Mouse (Mus musculus) embryonic facial prominence, embryonic 14.5 days (tissue): Measurements from ENCODE around the gene Hecw2. TPM values are rescaled to one million over a fixed set of nuclear protein-coding genes. Genes with fewer than 3 reads are reported as not detected.

ENCODE experiments used
- ATAC-seq: fragments of 200-750 bp; cut with Nextera tagmentation; 2 replicates; pipeline ENCODE4 v1.8.0; 2017; ENCODE audit warnings: low read depth, moderate number of reproducible peaks, moderate TSS enrichment
- DNase-seq: peaks from one replicate; pipeline ENCODE4 v3.0.0-alpha.2; 2015; ENCODE audit warnings: low spot score
- H3K27ac ChIP-seq: fragments of 300-500 bp; sonication (generic); replicated peaks from 2 replicates; pipeline ENCODE4 v1.5.1; 2014; ENCODE audit warnings: low read depth, mild to moderate bottlenecking, low read length, moderate library complexity
- H3K27me3 ChIP-seq: fragments of 300-500 bp; sonication (generic); replicated peaks from 2 replicates; pipeline ENCODE4 v1.6.1; 2014; ENCODE audit warnings: low read length; ENCODE audit not compliant: control insufficient read depth, insufficient read depth
- H3K36me3 ChIP-seq: fragments of 300-500 bp; sonication (generic); 2 replicates; pipeline ENCODE4 v1.6.1; 2014; ENCODE audit warnings: low read length, mixed read lengths; ENCODE audit not compliant: control insufficient read depth, insufficient read depth
- H3K4me1 ChIP-seq: fragments of 300-500 bp; sonication (generic); 2 replicates; pipeline ENCODE4 v1.6.1; 2014; ENCODE audit warnings: antibody characterized with exemption, low read length; ENCODE audit not compliant: control insufficient read depth, insufficient read depth
- H3K4me2 ChIP-seq: fragments of 300-500 bp; sonication (generic); 2 replicates; pipeline ENCODE4 v1.6.1; 2014; ENCODE audit warnings: low read depth, mild to moderate bottlenecking, low read length, moderate library complexity, mixed read lengths
- H3K4me3 ChIP-seq: fragments of 300-500 bp; sonication (generic); 2 replicates; pipeline ENCODE4 v1.5.1; 2014; ENCODE audit warnings: low read depth, mild to moderate bottlenecking, low read length
- H3K9ac ChIP-seq: fragments of 300-500 bp; sonication (generic); 2 replicates; pipeline ENCODE4 v1.6.1; 2014; ENCODE audit warnings: low read depth, mild to moderate bottlenecking, low read length, moderate library complexity, mixed read lengths
- H3K9me3 ChIP-seq: fragments of 300-500 bp; sonication (generic); 2 replicates; pipeline ENCODE4 v1.6.1; 2016; ENCODE audit warnings: low read length; ENCODE audit not compliant: control insufficient read depth
- WGBS: fragments of 180-500 bp; shearing (Covaris S2); extraction: QIAGEN DNeasy Blood & Tissue Kit; methylation state at CpG from one replicate; pipeline ENCODE4 v1.1.7; 2014; 5-methylcytosine and 5-hydroxymethylcytosine counted together
- polyA plus RNA-seq: library from polyadenylated mRNA; unstranded; fragments of >200 nt; fragmentation: Nextera tagmentation; extraction: Ambion mirVana; gene quantifications from 2 replicates; pipeline ENCODE4 v1.2.1, GENCODE M21; 2014

Gene Hecw2
- polyA plus RNA-seq, 1 experiment from 2014 or later: 4.8 TPM

- 60% methylated on average over 2 of the region's 2 CpGs for WGBS
- DNase-seq (no peak), ATAC-seq (no peak)
- Histone ChIP-seq H3K4me3 (no peak overlapping the region), H3K27me3 (no peaks in the 10 kb centered on the region), H3K27ac (no peak overlapping the region), H3K4me2 (no peak overlapping the region), H3K4me1 (no peaks in the 10 kb centered on the region), H3K9me3 (no peaks in the 10 kb centered on the region), H3K36me3 (no peaks in the 10 kb centered on the region), H3K9ac (no peak overlapping the region)
Observed at GRCm38 (mm10) chr1:53945815-53946214, 249.2 kb downstream of the Hecw2 start.

GRCm38 (mm10) chr1:53942468-53942867 lies 252.5 kb downstream of the Hecw2 start:
- 57% methylated on average over 8 of the region's 8 CpGs for WGBS
- Histone ChIP-seq H3K9me3 (no peaks in the 10 kb centered on the region), H3K27ac (no peak overlapping the region), H3K4me3 (no peak overlapping the region), H3K36me3 (no peaks in the 10 kb centered on the region), H3K4me2 (no peak overlapping the region), H3K27me3 (no peaks in the 10 kb centered on the region), H3K9ac (no peak overlapping the region), H3K4me1 (no peaks in the 10 kb centered on the region)
- ATAC-seq: no peak; the same call in 1 of the 2 replicates
- DNase-seq: no peak

GRCm38 (mm10) chr1:53941528-53941927 lies 253.4 kb downstream of the Hecw2 start:
- Histone ChIP-seq H3K9ac (no peak overlapping the region), H3K4me3 (no peak overlapping the region), H3K27me3 (no peaks in the 10 kb centered on the region), H3K36me3 (no peaks in the 10 kb centered on the region), H3K4me2 (no peak overlapping the region), H3K4me1 (no peaks in the 10 kb centered on the region), H3K9me3 (no peaks in the 10 kb centered on the region), H3K27ac (no peak overlapping the region)
- no peak for ATAC-seq
- 73% methylated on average over 3 of the region's 3 CpGs for WGBS
- DNase-seq: no peak

GRCm38 (mm10) chr1:53940268-53941017 lies 254.5 kb downstream of the Hecw2 start:
- peak; percentile 77 for ATAC-seq
- Histone ChIP-seq H3K9me3 (no peaks in the 10 kb centered on the region), H3K36me3 (no peaks in the 10 kb centered on the region), H3K9ac (no peak overlapping the region), H3K4me2 (no peak overlapping the region; the same call in 1 of the 2 replicates), H3K27me3 (no peaks in the 10 kb centered on the region), H3K4me3 (no peak overlapping the region), H3K4me1 (no peaks in the 10 kb centered on the region), H3K27ac (no peak overlapping the region)
- WGBS: 26% methylated on average over 13 of the region's 13 CpGs
- peak; percentile 62 for DNase-seq

GRCm38 (mm10) chr1:53939291-53939690 lies 255.7 kb downstream of the Hecw2 start:
- WGBS: 69% methylated on average over 4 of the region's 4 CpGs
- H3K4me2 ChIP-seq: no peak overlapping the region
- H3K4me1 ChIP-seq: no peaks in the 10 kb centered on the region
- H3K27me3 ChIP-seq: no peaks in the 10 kb centered on the region
- no peak overlapping the region for H3K27ac ChIP-seq
- H3K9ac ChIP-seq: no peak overlapping the region
- DNase-seq: no peak
- ATAC-seq: no peak
- no peaks in the 10 kb centered on the region for H3K36me3 ChIP-seq
- no peak overlapping the region for H3K4me3 ChIP-seq
- H3K9me3 ChIP-seq: no peaks in the 10 kb centered on the region

- Histone ChIP-seq H3K27me3 (no peaks in the 10 kb centered on the region), H3K4me3 (no peak overlapping the region), H3K4me1 (no peaks in the 10 kb centered on the region), H3K36me3 (no peaks in the 10 kb centered on the region), H3K9me3 (no peaks in the 10 kb centered on the region), H3K27ac (no peak overlapping the region), H3K4me2 (no peak overlapping the region), H3K9ac (no peak overlapping the region)
- WGBS: 51% methylated on average over 2 of the region's 2 CpGs
- ATAC-seq (no peak), DNase-seq (no peak)
Observed at GRCm38 (mm10) chr1:53933308-53933707, 261.7 kb downstream of the Hecw2 start.

GRCm38 (mm10) chr1:53931314-53931713 lies 263.7 kb downstream of the Hecw2 start:
- Histone ChIP-seq H3K4me2 (no peak overlapping the region), H3K4me3 (no peak overlapping the region), H3K4me1 (no peaks in the 10 kb centered on the region), H3K27me3 (no peaks in the 10 kb centered on the region), H3K27ac (no peak overlapping the region), H3K9ac (no peak overlapping the region), H3K36me3 (no peaks in the 10 kb centered on the region), H3K9me3 (no peaks in the 10 kb centered on the region)
- 44% methylated on average over 3 of the region's 3 CpGs for WGBS
- ATAC-seq: no peak
- no peak for DNase-seq

GRCm38 (mm10) chr1:53927605-53928004 lies 267.4 kb downstream of the Hecw2 start:
- WGBS: 29% methylated on average over 4 of the region's 4 CpGs
- peak; percentile 41 for DNase-seq
- H3K4me2 ChIP-seq: no peak overlapping the region

More at GRCm38 (mm10) chr1:53927605-53928004, 267.4 kb downstream of the Hecw2 start:
- H3K36me3 ChIP-seq: no peaks in the 10 kb centered on the region
- H3K9ac ChIP-seq: no peak overlapping the region
- no peaks in the 10 kb centered on the region for H3K4me1 ChIP-seq
- no peak for ATAC-seq
- H3K27me3 ChIP-seq: no peaks in the 10 kb centered on the region
- H3K27ac ChIP-seq: no peak overlapping the region
- H3K9me3 ChIP-seq: no peaks in the 10 kb centered on the region
- no peak overlapping the region for H3K4me3 ChIP-seq
